Comparison of ENCODE assay signal across 37 mouse cellular contexts in the genomic region with DNA sequence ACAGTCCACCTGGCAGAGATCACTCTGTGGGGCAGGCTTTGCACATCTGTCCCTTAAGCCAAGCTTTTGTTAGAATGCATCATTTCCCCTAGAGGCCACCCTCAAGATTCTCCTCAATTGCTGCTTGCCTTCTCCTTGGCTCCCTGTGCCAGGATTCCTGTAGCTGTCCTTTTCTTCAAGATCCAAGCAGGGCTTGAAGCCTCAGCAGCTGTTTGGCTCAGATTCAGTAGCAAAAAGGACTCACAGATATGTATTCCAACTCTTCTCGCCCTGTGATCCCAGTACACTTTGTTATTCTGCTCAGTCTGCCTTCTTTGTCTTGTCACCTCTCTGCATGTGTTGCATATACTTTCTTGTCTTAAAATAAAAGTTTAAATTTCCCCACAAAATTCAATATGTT.
A peak's percentile ranks its signal among the peaks of the same experiment; 100 is the strongest.
DNase-seq lines count a peak whose midpoint lies in the region; ATAC-seq and TF ChIP-seq lines count a peak whose summit lies in the region.
"Had no signal": no experiment of that assay in that cellular context is flagged by ENCODE, and none has a peak within 500 bp of the region (broad histone marks: within the 10 kb centered on the region; RNA-seq: fewer than 3 reads in every experiment).

No protein-coding gene starts in this region.

- no peak overlapping the region for H3K9ac ChIP-seq in limb, embryonic 14.5 days (ENCODE audit: low read depth, low read length, severe bottlenecking)
- H3K9ac ChIP-seq: embryonic facial prominence, embryonic 15.5 days; forebrain, embryonic 12.5 days; forebrain, postnatal 0 days; heart, embryonic 15.5 days; hindbrain, embryonic 12.5 days; intestine, embryonic 15.5 days; limb, embryonic 13.5 days; liver, embryonic 12.5 days; liver, postnatal 0 days; midbrain, embryonic 13.5 days; neural tube, embryonic 13.5 days had no signal

- 68% methylated on average over 1 of the region's 1 CpGs for WGBS in limb, embryonic 14.5 days
- 79% methylated on average over 1 of the region's 1 CpGs for WGBS in limb, embryonic 10.5 days

- no peak for TF ChIP-seq POLR2A in limb, embryonic 14.5 days (IDR thresholded peaks at IDR 0.05; ENCODE audit: borderline replicate concordance, extremely low read depth, insufficient read depth, insufficient read length)

- no peak overlapping the region for H3K27ac ChIP-seq in limb, embryonic 14.5 days (replicated peaks; ENCODE audit: low read depth, low read length)
- H3K27ac ChIP-seq in limb, embryonic 10.5 days, result no peak overlapping the region
- H3K27ac ChIP-seq: embryonic facial prominence, embryonic 10.5 days; embryonic facial prominence, embryonic 15.5 days; forebrain, embryonic 12.5 days; heart, adult 2 months; heart, embryonic 15.5 days; hindbrain, embryonic 12.5 days; hindbrain, postnatal 0 days; intestine, embryonic 15.5 days; kidney, postnatal 0 days; limb, embryonic 13.5 days; liver, embryonic 12.5 days; midbrain, embryonic 13.5 days; neural tube, embryonic 13.5 days; stomach, postnatal 0 days had no signal

- no peak overlapping the region for H3K4me3 ChIP-seq in limb, embryonic 14.5 days (replicated peaks; ENCODE audit: low read length)
- no peak overlapping the region for H3K4me3 ChIP-seq in limb, embryonic 10.5 days
- H3K4me3 ChIP-seq: embryonic facial prominence, embryonic 10.5 days; embryonic facial prominence, embryonic 15.5 days; forebrain, embryonic 12.5 days; heart, adult 2 months; heart, embryonic 15.5 days; hindbrain, embryonic 12.5 days; intestine, embryonic 15.5 days; left cerebral cortex, adult 2 months; limb, embryonic 13.5 days; liver, embryonic 12.5 days; megakaryocyte, embryonic 14.5 days; midbrain, embryonic 13.5 days; neural tube, embryonic 13.5 days had no signal

- H3K9me3 ChIP-seq in limb, embryonic 14.5 days (ENCODE audit: control insufficient read depth, low read length), result no peaks in the 10 kb centered on the region
- H3K9me3 ChIP-seq in limb, embryonic 10.5 days (replicated peaks), result no peaks in the 10 kb centered on the region
- H3K9me3 ChIP-seq: embryonic facial prominence, embryonic 10.5 days; embryonic facial prominence, embryonic 15.5 days; forebrain, embryonic 12.5 days; heart, embryonic 15.5 days; hindbrain, embryonic 12.5 days; intestine, embryonic 15.5 days; limb, embryonic 13.5 days; liver, embryonic 12.5 days; midbrain, embryonic 13.5 days; neural tube, embryonic 13.5 days had no signal

- intact Hi-C loops in gastrocnemius, postnatal 36 days (cut with DNase I), result no loop called here

- H3K4me1 ChIP-seq in limb, embryonic 14.5 days (ENCODE audit: control insufficient read depth, insufficient read depth, low read length), result no peaks in the 10 kb centered on the region
- no peaks in the 10 kb centered on the region for H3K4me1 ChIP-seq in limb, embryonic 10.5 days
- H3K4me1 ChIP-seq: embryonic facial prominence, embryonic 10.5 days; embryonic facial prominence, embryonic 15.5 days; forebrain, embryonic 12.5 days; heart, embryonic 15.5 days; hindbrain, embryonic 12.5 days; intestine, embryonic 15.5 days; limb, embryonic 13.5 days; liver, embryonic 12.5 days; megakaryocyte, embryonic 14.5 days; neural tube, embryonic 13.5 days had no signal

- peak; percentile 25 for ATAC-seq in frontal cortex, adult (ENCODE audit: low TSS enrichment)
- no peak for ATAC-seq in limb, embryonic 14.5 days (ENCODE audit: low FRiP score, low read depth)
- ATAC-seq: activated CD4-positive, CD25-positive, alpha-beta regulatory T cell, adult 4 months; forebrain, postnatal 0 days; hindbrain, postnatal 0 days; intestine, embryonic 15.5 days; liver, embryonic 12.5 days; liver, postnatal 0 days; midbrain, embryonic 13.5 days had no signal

- no peak overlapping the region for H3K4me2 ChIP-seq in limb, embryonic 14.5 days (replicated peaks; ENCODE audit: low read depth, low read length, severe bottlenecking)
- H3K4me2 ChIP-seq: embryonic facial prominence, embryonic 15.5 days; forebrain, embryonic 12.5 days; heart, embryonic 15.5 days; hindbrain, embryonic 12.5 days; intestine, embryonic 15.5 days; limb, embryonic 13.5 days; liver, embryonic 12.5 days; midbrain, embryonic 13.5 days; neural tube, embryonic 13.5 days had no signal

- no peak for DNase-seq in frontal cortex, postnatal 10 days (ENCODE audit: low spot score in 2 of 2)
- DNase-seq in limb, embryonic 14.5 days (ENCODE audit: low spot score), result peak; percentile 7
- no peak for DNase-seq in limb, embryonic 10.5 days (ENCODE audit: low spot score)
- DNase-seq in gastrocnemius, adult 18-20 months (ENCODE audit: low spot score), result peak; percentile 41
- DNase-seq in gastrocnemius, postnatal 36 days, result peak; percentile 4 to 15
- no peak for DNase-seq in kidney, postnatal 4 days
- no peak for DNase-seq in left cerebral cortex, adult 11 months (ENCODE audit: low spot score)
- DNase-seq: adrenal gland, adult 8-10 months; cerebellum, adult 8-10 months; cerebellum, postnatal 25 days; forebrain, postnatal 0 days; kidney, adult 2 months; liver, postnatal 0 days; lung, postnatal 36 days; retina, postnatal 1 day; right cerebral cortex, postnatal 25 days; thymus, adult 18-20 months; thymus, postnatal 36 days had no signal

- H3K36me3 ChIP-seq in limb, embryonic 14.5 days (ENCODE audit: control insufficient read depth, insufficient read depth, low read length), result no peaks in the 10 kb centered on the region
- no peaks in the 10 kb centered on the region for H3K36me3 ChIP-seq in limb, embryonic 10.5 days
- H3K36me3 ChIP-seq: embryonic facial prominence, embryonic 10.5 days; embryonic facial prominence, embryonic 15.5 days; forebrain, embryonic 12.5 days; heart, embryonic 15.5 days; hindbrain, embryonic 12.5 days; intestine, embryonic 15.5 days; limb, embryonic 13.5 days; liver, embryonic 12.5 days; midbrain, embryonic 13.5 days; neural tube, embryonic 13.5 days had no signal

- H3K27me3 ChIP-seq in limb, embryonic 14.5 days (ENCODE audit: control insufficient read depth, insufficient read depth, low read length), result no peaks in the 10 kb centered on the region
- no peaks in the 10 kb centered on the region for H3K27me3 ChIP-seq in limb, embryonic 10.5 days (ENCODE audit: low read depth, poor library complexity, severe bottlenecking)
- H3K27me3 ChIP-seq: CH12.LX; embryonic facial prominence, embryonic 15.5 days; forebrain, embryonic 12.5 days; heart, embryonic 15.5 days; hindbrain, embryonic 12.5 days; intestine, embryonic 15.5 days; limb, embryonic 13.5 days; liver, embryonic 12.5 days; megakaryocyte, embryonic 14.5 days; midbrain, embryonic 13.5 days; neural tube, embryonic 13.5 days had no signal

Comparison
In these comparisons a context has a peak if more than half of its experiments do, and no peak if none do; other contexts are left out.
1. DNase-seq: peak in limb, embryonic 14.5 days (single experiment), gastrocnemius, adult 18-20 months (single experiment) and gastrocnemius, postnatal 36 days (2 of 2); none in frontal cortex, postnatal 10 days (0 of 2), limb, embryonic 10.5 days (single experiment), kidney, postnatal 4 days (0 of 2) and left cerebral cortex, adult 11 months (single experiment).